Mouse (Mus musculus): Measurements from ENCODE around the gene Gpr4.

- TF ChIP-seq POLR2A (IDR thresholded peaks at IDR 0.05; ENCODE audit: insufficient read depth, low read length) (no peak), CTCF (IDR thresholded peaks at IDR 0.05; ENCODE audit: low read depth, low read length) (no peak), EP300 (IDR thresholded peaks at IDR 0.05; ENCODE audit: insufficient read depth, low read depth, low read length) (no peak)
Measured at GRCm38 (mm10) chr7:19217944-19218343, 5.6 kb downstream of the Gpr4 start.

Measured in ES-Bruce4 (cell line).